Mouse (Mus musculus) midbrain, embryonic 11.5 days (tissue): Measurements from ENCODE around the gene Fam114a2. TPM values are rescaled to one million over a fixed set of nuclear protein-coding genes. Genes with fewer than 3 reads are reported as not detected.
A peak's percentile ranks its signal among the peaks of the same experiment; 100 is the strongest.

Source experiments
- ATAC-seq: fragments of 200-750 bp; cut with Nextera tagmentation; 2 replicates; pipeline ENCODE4 v1.8.0; 2017; ENCODE audit warnings: moderate TSS enrichment, moderate library complexity; ENCODE audit not compliant: low FRiP score
- DNase-seq: peaks from one replicate; pipeline ENCODE4 v3.0.0; 2015; ENCODE audit warnings: low spot score; ENCODE audit errors: missing footprints
- H3K27ac ChIP-seq: fragments of 300-500 bp; sonication (generic); 2 replicates; pipeline ENCODE4 v1.5.1; 2014; ENCODE audit warnings: low read depth, low read length
- H3K27me3 ChIP-seq: fragments of 300-500 bp; sonication (generic); 2 replicates; pipeline ENCODE4 v1.6.1; 2014; ENCODE audit warnings: mild to moderate bottlenecking, low read length, moderate library complexity, mixed read lengths; ENCODE audit not compliant: control insufficient read depth, insufficient read depth
- H3K36me3 ChIP-seq: fragments of 300-500 bp; sonication (generic); 2 replicates; pipeline ENCODE4 v1.6.1; 2014; ENCODE audit warnings: mild to moderate bottlenecking, low read length, moderate library complexity, mixed read lengths; ENCODE audit not compliant: control insufficient read depth, insufficient read depth
- H3K4me1 ChIP-seq: fragments of 300-500 bp; sonication (generic); 2 replicates; pipeline ENCODE4 v1.6.1; 2014; ENCODE audit warnings: low read length; ENCODE audit not compliant: control insufficient read depth, insufficient read depth
- H3K4me2 ChIP-seq: fragments of 300-500 bp; sonication (generic); 2 replicates; pipeline ENCODE4 v1.6.1; 2014; ENCODE audit warnings: mild to moderate bottlenecking, moderate library complexity
- H3K4me3 ChIP-seq: fragments of 300-500 bp; sonication (generic); 2 replicates; pipeline ENCODE4 v1.5.1; 2014; ENCODE audit warnings: low read depth, low read length
- H3K9ac ChIP-seq: fragments of 300-500 bp; sonication (generic); 2 replicates; pipeline ENCODE4 v1.6.1; 2014; ENCODE audit warnings: low read length
- H3K9me3 ChIP-seq: fragments of 300-500 bp; sonication (generic); 2 replicates; pipeline ENCODE4 v1.6.1; 2016; ENCODE audit warnings: low read length; ENCODE audit not compliant: control insufficient read depth
- WGBS: fragments of 180-500 bp; shearing (Covaris S2); extraction: QIAGEN DNeasy Blood & Tissue Kit; methylation state at CpG from one replicate; pipeline ENCODE4 v1.1.7; 2014; 5-methylcytosine and 5-hydroxymethylcytosine counted together
- polyA plus RNA-seq: library from polyadenylated mRNA; unstranded; fragments of >200 nt; fragmentation: Nextera tagmentation; extraction: Ambion mirVana; gene quantifications from 2 replicates; pipeline ENCODE4 v1.2.1, GENCODE M21; 2014

The Fam114a2 gene
- polyA plus RNA-seq, 1 experiment from 2014 or later = 56.4 TPM

DNA sequence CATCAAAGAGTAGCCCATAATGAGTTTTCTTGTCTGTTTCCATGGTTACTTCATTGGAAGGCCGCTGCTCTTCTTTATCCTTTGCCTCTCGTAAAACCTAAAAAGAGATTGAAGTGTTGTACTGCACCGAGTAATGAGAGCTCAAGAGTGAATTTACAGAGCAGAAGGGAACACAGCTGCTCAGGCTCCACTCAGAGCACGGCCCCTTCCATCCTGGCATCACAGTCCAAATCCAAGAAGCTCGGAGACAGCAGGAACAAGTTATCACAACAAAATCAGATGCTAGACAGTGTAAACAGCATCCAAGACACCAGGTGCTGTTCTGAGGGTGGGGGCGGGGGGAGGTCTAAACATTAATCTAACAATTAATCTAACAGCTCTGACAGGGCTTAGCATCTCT, 11.5 kb downstream of the Fam114a2 start:
- Histone ChIP-seq H3K4me2 (no peak overlapping the region), H3K27me3 (no peaks in the 10 kb centered on the region), H3K9me3 (no peaks in the 10 kb centered on the region), H3K4me1 (0 out of 2 replicates have a peak, but pooled peaks cover 4% of the 10 kb centered on the region), H3K4me3 (no peak overlapping the region), H3K9ac (no peak overlapping the region), H3K36me3 (peaks cover 6% of the 10 kb centered on the region), H3K27ac (peak overlapping the region; percentile 36)
- DNase-seq (no peak), ATAC-seq (no peak)
- 39% methylated on average over 6 of the region's 6 CpGs for WGBS

DNA sequence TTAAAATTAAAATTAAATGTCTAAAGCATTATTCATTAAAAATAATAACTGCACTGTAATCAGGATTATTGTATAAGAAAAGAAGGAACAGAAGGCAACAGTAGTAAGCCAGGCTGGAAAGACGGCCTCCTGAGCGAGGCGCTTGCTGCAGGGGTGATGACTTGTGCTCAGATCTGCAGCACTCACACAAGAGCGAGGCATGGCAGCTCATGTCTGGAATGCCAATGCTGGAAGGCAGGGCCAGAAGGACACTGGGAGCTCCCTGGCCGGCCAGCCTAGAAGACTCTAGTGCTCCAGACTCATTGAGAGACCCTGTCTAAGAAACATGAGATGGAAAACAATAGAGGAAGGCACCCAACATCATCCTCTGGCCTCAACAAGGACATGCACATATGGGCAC, 15.3 kb downstream of the Fam114a2 start:
- DNase-seq (no peak), ATAC-seq (no peak)
- Histone ChIP-seq H3K9me3 (no peaks in the 10 kb centered on the region), H3K9ac (no peak overlapping the region), H3K4me2 (no peak overlapping the region), H3K27ac (no peak overlapping the region), H3K4me3 (no peak overlapping the region), H3K27me3 (no peaks in the 10 kb centered on the region), H3K36me3 (peaks cover 3% of the 10 kb centered on the region), H3K4me1 (0 out of 2 replicates have a peak, but pooled peaks cover 4% of the 10 kb centered on the region)
- WGBS = 90% methylated on average over 5 of the region's 5 CpGs

DNA sequence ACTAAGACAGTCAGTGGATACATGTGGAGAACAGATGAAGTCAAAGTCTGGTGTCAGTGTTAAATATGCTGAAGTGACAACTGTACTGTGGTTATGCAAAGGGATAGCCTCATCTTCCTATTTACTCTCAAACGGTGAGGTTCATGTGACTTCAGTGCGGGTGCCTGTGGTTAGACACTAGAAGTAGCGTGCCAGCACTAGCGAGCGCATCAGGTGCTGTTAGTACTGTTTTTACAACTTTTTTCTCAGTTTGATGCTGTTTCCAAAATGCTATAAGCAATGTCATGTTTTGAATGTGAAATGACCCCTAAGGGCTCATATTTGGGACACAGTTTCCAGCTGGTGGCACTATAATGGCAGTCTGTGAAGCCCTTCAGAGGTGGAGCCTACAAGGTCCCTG, 20.2 kb downstream of the Fam114a2 start:
- DNase-seq (no peak), ATAC-seq (no peak)
- no peak overlapping the region for H3K27ac ChIP-seq
- peaks cover 6% of the 10 kb centered on the region; the same call in 1 of the 2 replicates for H3K36me3 ChIP-seq
- WGBS = 95% methylated on average over 5 of the region's 5 CpGs
- H3K4me2 ChIP-seq = no peak overlapping the region
- H3K9ac ChIP-seq = no peak overlapping the region
- no peaks in the 10 kb centered on the region for H3K4me1 ChIP-seq
- no peaks in the 10 kb centered on the region for H3K27me3 ChIP-seq
- H3K9me3 ChIP-seq = no peaks in the 10 kb centered on the region
- no peak overlapping the region for H3K4me3 ChIP-seq

DNA sequence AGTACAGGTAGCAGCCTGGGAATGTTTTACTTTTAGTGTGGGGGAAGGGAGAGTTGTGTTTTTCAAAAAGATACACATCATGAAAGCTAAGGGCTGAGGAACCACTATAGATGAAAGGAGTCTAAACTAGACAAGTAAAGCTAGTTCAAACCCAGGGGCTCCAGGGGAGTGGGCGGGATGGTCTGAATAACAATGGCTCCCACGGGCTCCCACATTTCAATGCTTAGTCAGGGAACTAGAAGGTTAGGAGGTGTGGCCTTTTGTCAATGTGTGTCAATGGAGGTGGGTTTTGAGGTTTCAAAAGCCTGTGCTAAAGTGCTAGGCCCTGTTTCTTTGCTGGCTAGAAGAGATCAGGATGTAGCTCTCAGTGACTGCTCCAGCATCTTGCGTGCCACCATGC, 20.7 kb downstream of the Fam114a2 start:
- Histone ChIP-seq H3K27me3 (no peaks in the 10 kb centered on the region), H3K4me3 (no peak overlapping the region), H3K9me3 (no peaks in the 10 kb centered on the region), H3K9ac (no peak overlapping the region), H3K27ac (no peak overlapping the region; the same call in 1 of the 2 replicates), H3K36me3 (peaks cover 8% of the 10 kb centered on the region; the same call in 1 of the 2 replicates), H3K4me1 (no peaks in the 10 kb centered on the region), H3K4me2 (no peak overlapping the region)
- ATAC-seq (no peak), DNase-seq (no peak)
- 55% methylated on average over 3 of the region's 3 CpGs for WGBS

DNA sequence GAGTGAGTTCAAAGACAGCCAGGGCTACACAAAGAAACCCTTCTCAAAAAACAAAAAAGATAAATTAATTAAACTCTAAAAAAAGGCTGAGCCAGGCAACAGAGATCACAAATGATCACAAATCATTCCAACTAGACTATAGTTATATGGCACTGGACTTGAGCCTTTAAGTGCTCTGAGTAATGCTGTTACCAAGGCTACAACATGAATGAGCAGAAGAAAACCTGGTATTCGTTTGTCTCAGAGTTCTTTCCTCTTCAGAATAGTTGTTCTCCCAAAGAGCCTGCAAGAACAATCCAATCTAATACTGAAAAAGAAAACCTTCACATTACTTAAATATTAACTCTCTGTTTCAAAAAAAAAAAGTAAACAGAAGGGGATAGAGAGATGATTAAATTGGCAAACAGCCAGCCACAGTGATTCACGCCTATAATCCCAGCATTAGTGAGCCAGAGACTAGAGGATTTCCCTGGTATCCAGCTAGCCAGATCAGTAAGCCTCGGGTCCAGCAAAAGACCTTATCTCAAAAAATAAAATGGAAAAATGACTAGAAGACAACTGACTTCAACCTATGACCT, 21.9 kb downstream of the Fam114a2 start:
- ATAC-seq (no peak), DNase-seq (no peak)
- Histone ChIP-seq H3K4me2 (no peak overlapping the region), H3K4me3 (no peak overlapping the region), H3K9me3 (no peaks in the 10 kb centered on the region), H3K36me3 (peaks cover 8% of the 10 kb centered on the region; the same call in 1 of the 2 replicates), H3K9ac (no peak overlapping the region), H3K4me1 (no peaks in the 10 kb centered on the region), H3K27ac (no peak overlapping the region; the same call in 1 of the 2 replicates), H3K27me3 (no peaks in the 10 kb centered on the region)
- 46% methylated on average over 3 of the region's 3 CpGs for WGBS

DNA sequence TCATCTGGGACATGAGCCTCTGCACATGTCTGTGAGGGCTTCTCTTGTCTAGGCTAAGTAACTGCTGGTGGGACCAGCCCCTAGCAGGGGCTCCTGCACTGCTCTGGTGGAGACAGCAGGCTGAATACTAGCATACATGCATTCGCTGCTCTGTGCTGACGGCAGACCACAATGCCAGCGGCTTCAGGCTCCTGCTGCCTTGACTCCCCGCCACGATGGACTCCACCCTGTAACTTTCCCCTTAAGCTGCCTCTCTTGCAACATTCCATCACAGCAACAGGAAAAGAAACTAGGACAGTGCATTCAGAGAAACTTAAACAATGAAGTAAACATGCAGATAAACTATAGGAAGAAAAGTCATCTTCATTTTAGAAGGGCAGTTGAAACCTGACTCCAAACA, 30.0 kb downstream of the Fam114a2 start:
- WGBS = 78% methylated on average over 5 of the region's 5 CpGs
- no peaks in the 10 kb centered on the region for H3K27me3 ChIP-seq
- H3K9me3 ChIP-seq = no peaks in the 10 kb centered on the region
- H3K4me2 ChIP-seq = no peak overlapping the region
- H3K27ac ChIP-seq = no peak overlapping the region
- DNase-seq (no peak), ATAC-seq (no peak)
- H3K36me3 ChIP-seq = peaks cover 11% of the 10 kb centered on the region
- no peak overlapping the region for H3K9ac ChIP-seq
- H3K4me3 ChIP-seq = no peak overlapping the region
- H3K4me1 ChIP-seq = no peaks in the 10 kb centered on the region

DNA sequence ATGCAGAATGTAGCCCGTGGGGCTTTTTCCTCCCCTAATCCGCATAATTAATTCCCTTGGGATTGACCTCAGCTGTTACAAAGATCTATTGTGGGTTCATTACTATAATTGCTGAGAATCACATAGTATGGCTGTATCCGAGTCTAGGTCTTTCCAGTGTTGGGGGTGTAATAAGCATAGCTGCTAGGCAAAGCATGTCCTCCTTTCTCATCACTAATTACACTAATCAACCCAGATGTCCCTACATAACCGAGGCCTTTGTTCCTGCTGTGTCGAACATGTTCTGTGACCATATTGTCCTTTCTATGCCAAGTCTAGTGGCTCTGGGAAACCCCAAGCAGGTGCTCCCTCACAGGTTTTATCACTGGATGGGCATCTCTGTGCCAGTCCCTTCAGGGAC, 40.3 kb downstream of the Fam114a2 start:
- ATAC-seq = 0 out of 2 replicates have a peak, but pooled peaks have one; percentile 24
- H3K9me3 ChIP-seq = no peaks in the 10 kb centered on the region
- no peak overlapping the region for H3K4me2 ChIP-seq
- no peak overlapping the region for H3K27ac ChIP-seq
- H3K4me3 ChIP-seq = no peak overlapping the region
- no peaks in the 10 kb centered on the region; the same call in 1 of the 2 replicates for H3K4me1 ChIP-seq
- 85% methylated on average over 5 of the region's 5 CpGs for WGBS
- H3K27me3 ChIP-seq = no peaks in the 10 kb centered on the region
- no peak for DNase-seq
- H3K36me3 ChIP-seq = peaks cover 7% of the 10 kb centered on the region
- H3K9ac ChIP-seq = no peak overlapping the region

DNA sequence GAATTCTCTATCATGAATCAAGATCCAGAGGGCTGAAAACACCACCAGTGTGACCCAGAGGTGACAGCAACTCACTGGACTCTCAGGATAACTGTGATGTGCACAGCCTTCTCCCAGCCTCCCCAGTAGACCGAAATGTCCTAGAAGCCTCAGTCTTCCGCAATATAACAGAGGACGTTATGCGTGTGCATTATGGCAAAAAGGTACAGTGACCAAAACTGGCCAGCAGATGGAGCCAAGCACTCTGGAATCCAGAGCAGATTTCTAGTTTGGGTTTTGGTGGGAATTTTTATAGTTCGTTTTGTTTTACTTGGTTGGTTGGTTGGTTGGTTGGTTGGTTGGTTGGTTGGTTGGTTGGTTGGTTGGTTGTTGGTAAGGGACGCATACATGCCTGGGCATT, 43.3 kb downstream of the Fam114a2 start:
- Histone ChIP-seq H3K4me1 (no peaks in the 10 kb centered on the region; the same call in 1 of the 2 replicates), H3K9me3 (no peaks in the 10 kb centered on the region), H3K36me3 (no peaks in the 10 kb centered on the region), H3K4me2 (no peak overlapping the region), H3K27me3 (no peaks in the 10 kb centered on the region), H3K4me3 (no peak overlapping the region), H3K27ac (no peak overlapping the region), H3K9ac (no peak overlapping the region)
- peak; percentile 96 for DNase-seq
- ATAC-seq = no peak
- WGBS = 57% methylated on average over 6 of the region's 6 CpGs

DNA sequence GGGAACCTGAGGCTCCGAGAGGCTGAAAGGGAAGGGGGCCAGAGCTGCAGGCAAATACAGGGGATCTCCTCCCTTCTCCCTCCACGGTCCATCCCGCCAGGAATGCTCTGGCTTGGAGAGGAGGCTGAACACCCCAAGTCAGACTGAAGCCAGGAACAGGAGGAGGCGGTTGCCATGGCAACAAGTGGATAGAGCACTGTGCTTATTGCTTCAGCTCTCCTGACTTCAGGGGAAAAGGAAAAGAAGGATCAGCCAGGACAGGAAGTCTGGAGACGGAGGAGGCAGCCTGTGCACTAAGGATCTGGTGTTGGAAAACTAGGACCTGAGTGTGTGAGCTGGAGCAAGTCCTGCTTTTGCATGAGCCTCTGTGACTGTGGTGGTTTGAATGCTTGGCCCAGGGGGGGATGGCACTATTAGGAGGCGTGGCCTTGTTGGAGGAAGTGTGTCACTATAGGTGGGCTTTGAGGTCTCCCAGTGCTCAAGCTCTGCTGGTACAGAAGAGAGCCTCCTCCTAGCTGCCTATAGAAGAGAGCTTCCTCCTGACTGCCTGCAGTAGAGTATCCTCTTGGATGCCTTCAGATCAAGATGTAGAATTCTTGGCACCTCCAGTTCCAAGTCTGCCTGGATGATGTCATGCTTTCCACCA, 44.0 kb downstream of the Fam114a2 start:
- H3K27ac ChIP-seq = no peak overlapping the region
- 56% methylated on average over 6 of the region's 6 CpGs for WGBS
- H3K4me2 ChIP-seq = no peak overlapping the region
- no peaks in the 10 kb centered on the region for H3K36me3 ChIP-seq
- no peaks in the 10 kb centered on the region for H3K9me3 ChIP-seq
- peak; percentile 19; the same call in 1 of the 2 replicates for ATAC-seq
- no peak for DNase-seq
- H3K9ac ChIP-seq = no peak overlapping the region
- no peaks in the 10 kb centered on the region; the same call in 1 of the 2 replicates for H3K4me1 ChIP-seq
- H3K27me3 ChIP-seq = no peaks in the 10 kb centered on the region
- no peak overlapping the region for H3K4me3 ChIP-seq
